Mouse (Mus musculus): ENCODE data around the gene Ccdc87.
"Not testable (repeated sequence)": the region's sequence is repeated elsewhere in the genome, so short reads cannot be mapped to it uniquely, and the experiment has no call there.

The Ccdc87 gene

GRCm38 (mm10) chr19:4840848-4841247 lies 1.7 kb downstream of the Ccdc87 start:
- DNase-seq = no peak

DNA sequence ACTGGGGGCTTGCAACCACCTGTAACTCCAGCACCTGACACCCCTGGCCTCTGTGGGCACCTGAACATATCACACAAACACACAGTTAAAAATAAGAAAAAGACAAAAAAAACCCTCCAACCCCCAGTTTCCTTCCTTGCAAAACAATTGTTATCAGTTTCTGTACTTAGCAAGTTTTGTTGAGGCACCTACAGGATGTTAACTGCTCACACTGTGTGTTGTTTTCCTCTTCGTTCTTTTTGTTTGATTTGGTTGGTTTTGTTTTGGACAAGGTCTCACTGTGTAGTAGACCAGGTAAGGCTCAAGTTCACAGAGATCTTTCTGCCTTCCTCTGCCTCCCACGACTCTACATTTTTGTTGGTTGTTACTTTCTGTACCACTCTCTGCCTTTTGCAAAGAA lies 3.4 kb downstream of the Ccdc87 start:
- no peak for DNase-seq

DNA sequence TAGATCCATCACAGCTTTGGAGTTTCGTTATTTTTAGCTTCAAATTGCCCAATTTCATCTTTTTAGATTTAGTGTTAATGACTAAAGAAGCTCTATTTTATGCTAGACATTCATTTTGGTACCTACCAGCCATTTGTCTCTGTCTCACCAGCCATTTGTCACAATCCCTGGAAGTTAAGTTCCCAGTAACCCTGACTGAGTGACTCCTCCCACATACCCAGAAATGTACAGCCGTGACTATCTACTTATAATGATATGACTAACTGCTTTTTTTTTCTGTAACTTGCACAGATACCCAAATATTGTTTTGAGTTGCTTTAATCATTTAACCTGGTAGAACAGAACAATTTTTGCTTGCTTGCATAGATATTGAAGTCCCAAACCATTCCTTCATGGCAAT lies 6.7 kb downstream of the Ccdc87 start:
- no peak for DNase-seq

DNA sequence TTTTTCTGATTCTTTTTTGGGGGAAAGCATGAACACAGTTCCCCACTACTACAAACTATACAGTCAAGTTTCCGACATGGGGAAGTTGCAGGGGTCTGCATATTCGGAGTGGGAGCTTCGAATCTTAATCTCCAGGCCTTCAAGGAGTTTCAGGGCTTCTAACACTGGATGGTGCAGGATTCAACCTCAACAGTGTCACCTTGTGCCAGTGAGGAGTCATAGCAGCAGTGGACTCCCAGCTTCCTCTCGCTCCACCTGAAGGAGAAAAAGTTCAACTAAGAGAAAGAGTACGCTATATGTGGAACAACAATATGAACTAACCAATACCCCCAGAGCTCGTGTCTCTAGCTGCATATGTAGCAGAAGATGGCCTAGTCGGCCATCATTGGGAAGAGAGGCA lies 8.3 kb downstream of the Ccdc87 start:
- peak; percentile 47 for DNase-seq

DNA sequence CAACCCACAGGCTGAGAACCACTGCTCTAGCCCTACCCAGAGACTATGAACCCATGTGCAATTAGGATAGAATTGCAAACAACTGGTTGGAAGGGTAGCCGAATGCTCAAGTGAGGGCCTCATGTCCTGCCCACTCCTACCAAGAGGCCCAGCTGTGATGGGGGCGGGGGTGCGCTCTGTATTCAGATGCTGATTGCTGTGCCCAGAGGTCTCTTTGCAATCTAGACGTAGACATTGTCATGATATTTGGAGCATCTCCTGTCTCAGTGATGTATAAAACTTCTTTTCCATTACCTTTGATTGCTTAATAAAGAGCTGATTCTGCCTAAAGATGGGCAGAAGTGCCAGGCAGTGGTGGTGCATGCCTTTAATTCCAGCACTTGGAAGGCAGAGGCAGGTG lies 10.6 kb downstream of the Ccdc87 start:
- no peak for DNase-seq

GRCm38 (mm10) chr19:4850281-4850680 lies 11.1 kb downstream of the Ccdc87 start:
- no peak for DNase-seq

DNA sequence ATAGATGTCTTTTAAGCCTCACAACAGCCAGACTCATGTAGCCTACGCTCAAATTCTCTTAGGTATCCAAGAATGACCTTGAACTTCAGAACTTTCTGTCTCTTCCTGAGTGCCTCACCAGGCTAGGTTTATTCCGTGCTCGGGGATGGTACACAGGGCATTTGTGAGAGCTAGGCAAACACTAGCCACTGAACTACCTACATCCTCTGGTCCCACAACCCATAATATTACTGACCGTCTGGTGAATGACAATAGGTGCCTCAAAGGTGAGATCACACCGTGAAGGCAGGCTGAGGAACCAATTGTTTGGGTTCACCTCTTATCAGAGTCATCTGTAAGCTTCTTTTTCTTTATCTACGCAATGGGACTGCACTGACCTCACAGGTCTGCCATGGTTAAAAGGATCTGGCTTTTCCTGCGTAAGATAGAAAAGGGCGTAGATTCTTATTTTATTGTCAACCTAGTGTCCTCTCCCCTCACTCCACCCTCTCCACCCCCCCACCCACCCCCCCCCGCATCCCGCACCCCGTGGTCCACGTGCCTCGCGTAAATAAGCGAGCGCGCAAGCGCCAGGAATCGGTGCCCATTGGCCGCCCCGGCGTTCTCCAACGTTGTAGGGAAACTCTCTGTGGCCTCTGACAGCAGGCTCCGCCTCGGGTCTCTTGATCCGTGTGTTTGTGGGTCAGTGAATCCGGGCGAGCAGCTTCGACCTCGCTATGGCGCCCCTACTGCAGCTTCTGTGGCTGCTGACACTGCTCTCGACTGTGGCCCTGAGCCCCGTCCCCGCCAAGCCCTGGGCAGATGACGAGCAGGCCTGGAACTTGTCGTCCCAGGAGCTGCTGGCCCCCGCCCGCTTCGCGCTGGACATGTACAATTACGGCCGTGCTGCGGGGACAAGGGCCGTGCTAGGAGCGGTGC lies 15.6 kb downstream of the Ccdc87 start, which contains the start of gene Ctsf:
TSS of gene Ctsf (plus strand) at position 579 of the 918 bp plus-strand sequence.
- peak; percentile 96 for DNase-seq

DNA sequence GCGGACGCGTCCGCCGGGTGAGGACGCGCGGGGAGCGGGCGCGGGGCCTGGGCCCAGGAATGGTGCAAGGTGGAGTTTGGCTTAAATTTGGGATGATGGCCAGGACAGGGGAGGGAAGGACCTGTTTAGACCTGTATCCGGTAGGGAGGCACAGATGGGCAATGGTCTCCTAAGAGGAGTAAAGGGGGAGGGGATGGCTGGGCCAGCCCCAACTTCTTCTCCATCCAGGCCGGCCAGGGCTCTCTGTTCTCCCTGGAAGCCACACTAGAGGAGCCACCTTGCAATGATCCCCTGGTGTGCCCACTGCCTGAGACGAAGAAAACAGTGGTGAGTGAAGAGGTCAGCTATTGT lies 16.3 kb downstream of the Ccdc87 start:
- no peak for DNase-seq

DNA sequence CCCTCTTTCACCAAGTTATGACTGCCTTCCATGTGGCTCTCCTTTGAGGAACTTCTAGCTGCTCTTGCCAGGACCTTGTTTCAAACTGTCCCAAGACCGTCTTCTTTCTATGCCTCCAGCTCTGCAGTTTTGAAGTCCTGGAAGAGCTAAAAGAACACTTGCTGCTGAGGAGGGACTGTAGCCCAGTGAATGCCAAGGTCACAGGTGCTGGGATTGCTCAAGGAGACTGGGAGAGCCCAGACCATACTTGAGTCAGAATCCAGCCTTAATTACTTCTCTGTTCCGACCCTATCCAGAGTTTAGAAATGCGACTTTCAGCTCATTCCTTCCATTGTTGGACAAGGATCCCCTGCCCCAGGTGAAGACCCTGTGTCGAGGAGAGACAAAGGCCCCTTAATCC lies 16.8 kb downstream of the Ccdc87 start:
- no peak for DNase-seq

- no peak for DNase-seq
Measured at GRCm38 (mm10) chr19:4859081-4859480, 19.9 kb downstream of the Ccdc87 start.

DNA sequence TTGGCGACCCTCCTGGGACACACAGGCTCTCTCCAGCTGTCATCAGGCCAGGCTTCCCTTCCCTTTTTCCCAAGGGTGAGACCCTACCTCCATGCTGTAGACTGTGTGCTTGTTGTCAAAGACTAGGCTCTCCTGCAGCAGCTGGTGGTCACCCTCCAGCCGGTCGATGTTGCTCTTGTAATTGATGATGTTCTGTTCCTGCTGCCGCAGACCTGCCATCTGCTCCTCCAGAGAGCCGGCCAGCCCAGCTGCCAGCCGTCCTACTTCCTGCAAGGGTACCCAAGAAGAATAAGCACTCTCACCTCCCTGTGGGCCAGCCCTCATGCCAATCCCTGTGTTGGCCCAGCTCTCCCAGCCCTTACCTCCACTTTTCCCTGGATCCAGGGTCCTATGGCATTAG lies 23.9 kb downstream of the Ccdc87 start:
- DNase-seq = peak; percentile 64

GRCm38 (mm10) chr19:4865147-4865546 lies 26.0 kb downstream of the Ccdc87 start:
- DNase-seq = peak; percentile 57

DNA sequence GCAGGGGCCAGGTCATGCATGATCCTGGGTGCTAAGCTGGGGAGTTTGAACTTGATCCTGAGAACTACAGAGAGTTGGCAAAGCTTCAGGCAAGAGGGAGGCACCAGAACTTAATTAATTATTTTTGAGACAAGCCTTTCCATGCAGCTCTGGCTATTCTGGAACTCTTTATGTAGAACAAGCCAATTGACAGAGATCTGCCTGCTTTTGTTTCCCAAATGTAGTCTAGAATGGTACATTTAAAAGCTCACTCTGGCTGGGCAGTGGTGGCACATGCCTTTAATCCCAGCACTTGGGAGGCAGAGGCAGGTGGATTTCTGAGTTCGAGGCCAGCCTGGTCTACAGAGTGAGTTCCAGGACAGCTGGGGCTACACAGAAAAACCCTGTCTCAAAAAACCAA lies 35.4 kb downstream of the Ccdc87 start:
- DNase-seq = not testable (repeated sequence)

DNA sequence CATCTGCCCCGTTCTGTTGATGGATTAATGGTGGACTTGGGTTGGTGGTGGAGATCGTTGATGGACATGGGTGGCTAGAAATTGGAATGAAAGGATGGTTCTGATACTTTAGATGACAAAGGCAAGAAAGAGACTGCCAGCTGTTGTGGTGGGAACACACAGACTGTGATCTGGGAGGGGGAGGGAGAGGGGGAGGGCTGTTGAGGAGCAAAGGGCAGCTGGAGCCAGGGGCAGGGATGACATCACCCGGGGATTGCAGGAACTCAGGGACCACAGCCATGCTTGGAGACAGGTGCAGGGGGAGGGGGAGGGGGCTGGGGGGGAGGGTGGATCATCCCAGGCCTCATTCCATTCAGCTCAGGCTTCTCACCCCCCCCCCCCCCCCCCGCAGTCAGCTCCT lies 37.1 kb downstream of the Ccdc87 start:
- peak; percentile 30 for DNase-seq

DNA sequence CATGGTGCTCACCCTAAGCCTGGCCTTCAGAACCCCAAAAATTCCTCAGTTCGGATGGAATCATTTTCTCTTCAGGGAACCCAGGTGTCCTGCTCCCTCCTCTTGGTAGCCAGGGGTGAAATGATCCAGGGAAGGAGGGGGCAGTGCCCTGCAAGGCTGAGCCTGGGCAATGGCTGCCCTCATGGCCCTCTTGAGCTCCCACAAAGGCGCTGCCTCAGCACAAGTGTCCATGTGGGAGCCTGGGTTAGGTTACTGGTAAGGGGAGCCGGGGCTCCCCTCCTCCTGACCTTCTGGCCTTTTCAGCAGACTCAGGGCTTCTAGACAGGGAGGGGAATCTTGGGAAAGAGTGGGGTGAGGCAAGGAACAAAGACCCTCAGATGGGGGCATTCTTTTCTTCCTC lies 37.6 kb downstream of the Ccdc87 start:
- DNase-seq = no peak

GRCm38 (mm10) chr19:4877785-4878184 lies 38.6 kb downstream of the Ccdc87 start, which contains the start of gene Actn3:
TSS of gene Actn3 (minus strand) at chr19:4877909.
- DNase-seq = no peak

DNA sequence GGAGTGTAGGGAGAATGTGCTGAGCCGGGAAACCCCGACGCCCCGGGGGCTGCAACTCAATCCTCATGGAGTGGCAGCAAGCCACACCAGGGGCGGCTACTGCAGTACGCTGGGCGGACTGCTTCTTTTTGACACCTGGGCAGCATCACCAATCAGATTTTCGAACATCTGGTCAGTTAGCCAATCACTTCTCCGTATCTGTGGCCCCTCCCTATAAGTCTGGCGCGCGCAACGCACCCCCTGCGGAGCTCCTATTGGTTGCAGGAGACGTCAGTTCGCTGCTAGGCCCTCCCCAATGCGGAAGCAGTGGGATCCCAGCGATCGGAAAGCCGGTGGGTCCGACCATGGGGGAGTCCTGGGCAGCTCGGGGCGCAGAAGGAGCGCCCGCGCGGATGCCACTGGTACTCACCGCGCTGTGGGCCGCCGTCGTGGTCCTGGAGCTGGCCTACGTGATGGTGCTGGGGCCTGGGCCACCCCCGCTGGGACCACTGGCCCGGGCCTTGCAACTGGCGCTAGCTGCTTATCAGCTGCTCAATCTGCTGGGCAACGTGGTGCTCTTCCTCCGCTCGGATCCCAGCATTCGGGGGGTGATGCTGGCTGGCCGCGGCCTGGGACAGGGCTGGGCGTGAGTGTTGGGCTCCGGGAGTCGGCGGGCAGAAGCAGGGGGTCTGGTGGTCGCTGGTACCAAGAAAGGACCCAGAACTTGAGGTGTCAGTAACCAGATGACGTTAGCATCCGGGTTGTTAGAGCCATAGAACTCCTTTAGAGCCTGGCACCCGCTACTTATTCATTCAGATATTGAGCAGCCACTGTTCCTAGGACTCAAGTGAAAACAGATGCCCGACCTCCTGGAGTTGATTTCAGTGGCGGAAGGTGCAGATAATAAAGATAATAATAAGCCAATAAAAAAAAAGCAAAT lies 39.5 kb downstream of the Ccdc87 start, which contains the start of gene Zdhhc24:
TSS of gene Zdhhc24 (plus strand) at position 264 of the 919 bp plus-strand sequence.
- DNase-seq = peak; percentile 97

- DNase-seq = no peak
Measured at GRCm38 (mm10) chr19:4879324-4879703, 40.1 kb downstream of the Ccdc87 start.

DNA sequence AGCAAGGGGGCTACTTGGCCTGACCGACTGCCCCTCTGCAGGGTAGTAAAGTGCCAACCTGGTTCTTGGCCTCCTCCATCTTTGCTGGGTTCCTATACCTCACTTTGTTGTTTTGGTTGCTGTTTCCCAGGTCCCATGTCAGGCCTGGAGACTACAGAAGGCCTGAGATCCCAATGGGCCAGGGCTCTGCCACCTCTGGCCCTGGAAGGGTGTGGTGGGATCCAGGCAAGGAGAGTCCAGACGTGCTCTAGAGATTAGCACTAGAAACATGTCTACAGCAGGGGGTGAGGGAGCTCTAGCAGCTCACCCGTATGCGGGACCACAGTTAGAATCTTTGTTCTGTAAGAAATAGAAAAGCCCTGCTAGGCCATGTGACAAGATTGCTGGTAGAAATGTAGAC lies 44.8 kb downstream of the Ccdc87 start:
- DNase-seq = no peak

DNA sequence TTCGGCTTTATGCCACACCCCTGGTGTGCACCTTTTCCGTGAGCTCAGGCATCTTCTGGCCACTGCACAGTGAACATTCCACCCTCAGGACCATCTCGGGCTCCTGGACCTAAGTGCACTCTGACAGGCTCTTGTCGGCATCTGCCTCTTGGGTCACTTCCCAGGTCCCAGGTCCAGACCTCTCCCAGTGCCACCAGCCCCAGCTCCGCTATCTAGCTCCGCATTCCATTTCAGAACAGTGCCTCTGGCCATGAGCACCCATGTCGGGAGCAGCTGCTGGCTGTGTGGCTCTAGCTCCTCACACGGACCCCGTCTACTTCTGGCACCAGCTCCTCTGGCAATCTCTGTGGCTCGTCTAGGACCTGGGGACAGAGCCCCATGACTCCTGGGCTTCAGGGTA lies 50.6 kb downstream of the Ccdc87 start:
- DNase-seq = no peak

- no peak for DNase-seq
Measured at GRCm38 (mm10) chr19:4891798-4892197, 52.6 kb downstream of the Ccdc87 start.
